Mouse (Mus musculus): ENCODE results near the gene Cyp27a1.
A peak's percentile ranks its signal among the peaks of the same experiment; 100 is the strongest.

Gene Cyp27a1

GRCm38 (mm10) chr1:74713099-74713858 is at the start of gene Cyp27a1:
Gene Cyp27a1 (plus strand): TSS chr1:74713574.
- peak; percentile 19 to 38 for DNase-seq

DNA sequence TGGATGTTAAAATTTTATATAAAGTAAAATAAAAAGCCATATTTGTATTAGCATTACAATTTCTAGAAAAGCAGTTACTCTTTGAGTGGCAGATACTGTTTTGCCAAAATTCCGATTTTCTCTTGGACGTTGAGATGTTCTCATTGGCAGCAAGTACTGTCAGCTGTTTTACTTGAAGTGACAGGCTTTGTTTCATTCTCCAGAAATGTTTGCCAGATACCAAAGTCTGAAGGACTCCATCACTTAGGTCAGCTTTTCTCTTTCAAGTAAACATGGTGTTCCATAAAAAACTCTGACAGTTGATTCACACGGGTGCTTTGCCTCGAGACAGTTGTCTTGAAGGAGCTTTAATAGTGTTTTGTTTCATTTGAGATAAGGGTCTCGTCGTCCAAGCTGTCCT is 48.2 kb upstream of the Cyp27a1 start:
- DNase-seq = no peak

GRCm38 (mm10) chr1:74668371-74668770 is 45.0 kb upstream of the Cyp27a1 start:
- DNase-seq = no peak

DNA sequence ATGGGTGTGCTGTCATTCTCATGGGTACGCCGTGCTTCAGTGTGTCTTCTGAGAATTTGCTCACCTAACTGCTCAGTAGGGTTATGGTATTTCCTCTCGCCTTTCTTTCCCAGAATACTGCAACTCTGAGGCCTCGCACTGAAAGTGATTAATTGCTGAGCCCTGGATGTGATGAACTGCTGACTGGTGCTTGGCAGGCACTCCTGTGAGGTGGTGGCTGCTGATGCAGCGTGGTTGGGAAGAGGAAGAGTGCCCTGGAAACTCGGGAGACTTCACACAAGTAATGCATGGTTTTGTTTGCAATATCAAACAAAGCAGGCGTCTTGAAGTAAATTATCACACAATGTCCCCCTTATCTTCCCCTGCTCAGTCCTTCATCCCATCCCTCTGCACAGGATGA is 40.6 kb upstream of the Cyp27a1 start:
- DNase-seq = no peak

DNA sequence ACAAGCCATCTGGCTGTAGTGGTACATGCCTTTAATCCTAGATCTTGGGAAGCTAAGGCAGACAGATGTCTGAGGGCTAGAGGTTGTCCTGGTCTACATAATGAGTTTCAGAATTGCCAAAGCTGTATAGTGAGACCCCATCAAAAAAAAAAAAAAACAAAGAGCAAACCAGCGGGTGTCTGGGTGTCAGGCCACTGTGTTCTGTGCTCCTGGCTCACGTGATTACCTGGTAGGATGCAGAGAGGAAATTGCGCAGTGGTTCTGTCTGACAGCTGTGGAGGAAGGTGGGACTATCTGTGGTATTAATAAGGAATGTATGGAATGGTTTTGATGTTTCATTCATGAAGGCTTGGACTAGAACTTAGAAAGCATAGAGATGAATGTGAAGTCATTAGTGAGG is 36.5 kb upstream of the Cyp27a1 start:
- DNase-seq = no peak

DNA sequence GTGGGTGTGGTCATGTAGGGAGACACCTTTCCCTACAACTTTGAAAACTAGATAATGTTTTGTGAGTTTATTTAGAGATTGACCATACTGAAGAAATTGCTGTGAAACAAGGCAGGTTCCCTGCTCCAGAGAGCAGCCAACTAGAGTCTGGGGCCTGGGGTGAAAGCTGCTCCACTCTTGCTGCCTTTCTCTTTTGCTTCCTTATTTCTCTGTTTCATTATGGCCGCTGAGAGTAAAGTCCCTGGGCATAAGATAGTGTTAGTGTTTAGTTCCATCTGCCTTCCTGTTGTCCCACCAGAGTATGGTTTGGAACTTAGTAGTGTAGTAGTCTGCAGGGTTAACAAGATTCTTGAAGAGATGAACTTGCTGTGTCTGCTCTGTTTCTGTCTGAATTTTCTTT is 35.5 kb upstream of the Cyp27a1 start:
- no peak for DNase-seq

DNA sequence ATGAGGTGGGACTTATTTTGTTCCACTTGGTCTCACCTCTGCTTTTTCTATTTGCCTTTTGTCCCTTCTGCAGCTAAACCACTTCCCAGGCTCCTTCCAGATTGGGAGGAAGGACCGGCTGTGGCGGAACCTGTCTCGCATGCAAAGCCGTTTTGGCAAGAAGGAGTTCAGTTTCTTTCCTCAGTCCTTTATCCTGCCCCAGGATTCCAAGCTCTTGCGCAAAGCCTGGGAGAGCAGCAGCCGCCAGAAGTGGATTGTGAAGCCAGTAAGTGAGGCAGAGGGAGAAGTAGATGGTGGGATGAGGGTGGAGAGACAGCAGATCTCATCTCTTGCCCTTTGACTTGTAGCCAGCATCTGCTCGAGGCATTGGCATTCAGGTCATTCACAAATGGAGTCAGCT is 26.2 kb upstream of the Cyp27a1 start:
- no peak for DNase-seq

- DNase-seq = no peak
These were observed 19.3 kb upstream of the Cyp27a1 start for GRCm38 (mm10) chr1:74693891-74694583.

DNA sequence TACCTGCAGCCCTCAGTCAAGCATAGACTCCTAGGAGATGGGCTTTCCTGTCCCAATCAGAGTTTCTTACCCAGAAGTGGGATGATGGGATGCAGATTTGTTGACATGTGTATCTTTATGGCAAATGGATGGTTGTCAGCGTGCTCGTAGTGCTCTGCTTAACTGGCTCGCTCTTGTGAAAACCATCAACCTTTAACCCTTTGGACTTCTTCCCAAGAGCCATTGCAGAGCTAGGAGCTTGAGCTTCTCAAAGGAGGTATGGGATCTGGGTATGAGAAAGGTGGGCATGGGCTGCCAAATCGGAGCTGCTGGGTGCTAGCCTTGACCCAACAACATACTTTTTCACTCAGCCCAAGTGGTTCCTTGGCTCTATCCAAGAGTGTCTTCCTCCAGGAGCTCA is 17.5 kb upstream of the Cyp27a1 start:
- no peak for DNase-seq

GRCm38 (mm10) chr1:74697416-74697815 is 16.0 kb upstream of the Cyp27a1 start:
- DNase-seq = no peak

DNA sequence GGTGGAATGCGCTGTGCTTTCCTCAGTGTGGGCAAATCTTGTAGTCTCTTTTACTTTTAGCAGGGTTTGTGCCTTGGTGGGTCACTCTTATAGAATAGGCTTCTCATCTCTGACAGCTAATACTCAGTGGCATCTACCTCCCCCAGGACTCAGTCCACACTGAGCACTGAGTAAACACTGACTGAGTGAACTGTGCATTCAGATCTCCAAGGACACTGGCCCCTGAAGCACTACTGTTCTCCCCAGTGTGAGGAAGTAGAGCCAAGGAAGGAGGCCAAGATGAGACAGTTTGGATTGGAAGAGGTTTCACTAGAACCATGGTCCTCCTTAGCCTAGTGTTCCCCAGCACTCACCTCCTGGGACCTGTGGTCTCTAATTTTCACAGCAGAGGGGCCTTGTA is 15.0 kb upstream of the Cyp27a1 start:
- DNase-seq = no peak

DNA sequence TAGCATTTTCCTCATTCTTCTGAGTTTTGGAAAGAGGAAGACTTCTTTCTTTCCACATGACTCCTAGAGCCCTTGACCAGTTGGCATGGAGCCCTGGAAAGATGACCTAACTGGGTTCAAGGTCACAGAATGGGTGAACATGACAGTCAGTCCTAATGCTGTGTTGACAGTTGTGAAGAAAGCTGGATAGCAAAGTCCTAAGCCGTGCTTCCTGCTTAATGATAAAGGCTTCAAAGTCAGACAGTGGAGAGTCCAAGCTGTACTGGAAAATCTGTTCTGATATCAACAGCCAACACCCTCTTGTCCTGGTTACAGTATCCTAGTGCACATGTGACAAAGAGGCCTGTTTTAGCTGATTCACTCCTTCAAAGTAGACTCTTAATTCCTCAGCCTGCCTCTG is 14.6 kb upstream of the Cyp27a1 start:
- no peak for DNase-seq

GRCm38 (mm10) chr1:74702142-74702553 is 11.2 kb upstream of the Cyp27a1 start:
- DNase-seq = no peak

GRCm38 (mm10) chr1:74704156-74704555 is 9.2 kb upstream of the Cyp27a1 start:
- no peak for DNase-seq

- DNase-seq = no peak
These were observed 8.4 kb upstream of the Cyp27a1 start for GRCm38 (mm10) chr1:74705016-74705415.

GRCm38 (mm10) chr1:74709566-74709965 is 3.8 kb upstream of the Cyp27a1 start:
- no peak for DNase-seq

GRCm38 (mm10) chr1:74712046-74712445 is 1.3 kb upstream of the Cyp27a1 start:
- no peak for DNase-seq

- no peak for DNase-seq
These were observed 794 bp upstream of the Cyp27a1 start for GRCm38 (mm10) chr1:74712461-74713098.

DNA sequence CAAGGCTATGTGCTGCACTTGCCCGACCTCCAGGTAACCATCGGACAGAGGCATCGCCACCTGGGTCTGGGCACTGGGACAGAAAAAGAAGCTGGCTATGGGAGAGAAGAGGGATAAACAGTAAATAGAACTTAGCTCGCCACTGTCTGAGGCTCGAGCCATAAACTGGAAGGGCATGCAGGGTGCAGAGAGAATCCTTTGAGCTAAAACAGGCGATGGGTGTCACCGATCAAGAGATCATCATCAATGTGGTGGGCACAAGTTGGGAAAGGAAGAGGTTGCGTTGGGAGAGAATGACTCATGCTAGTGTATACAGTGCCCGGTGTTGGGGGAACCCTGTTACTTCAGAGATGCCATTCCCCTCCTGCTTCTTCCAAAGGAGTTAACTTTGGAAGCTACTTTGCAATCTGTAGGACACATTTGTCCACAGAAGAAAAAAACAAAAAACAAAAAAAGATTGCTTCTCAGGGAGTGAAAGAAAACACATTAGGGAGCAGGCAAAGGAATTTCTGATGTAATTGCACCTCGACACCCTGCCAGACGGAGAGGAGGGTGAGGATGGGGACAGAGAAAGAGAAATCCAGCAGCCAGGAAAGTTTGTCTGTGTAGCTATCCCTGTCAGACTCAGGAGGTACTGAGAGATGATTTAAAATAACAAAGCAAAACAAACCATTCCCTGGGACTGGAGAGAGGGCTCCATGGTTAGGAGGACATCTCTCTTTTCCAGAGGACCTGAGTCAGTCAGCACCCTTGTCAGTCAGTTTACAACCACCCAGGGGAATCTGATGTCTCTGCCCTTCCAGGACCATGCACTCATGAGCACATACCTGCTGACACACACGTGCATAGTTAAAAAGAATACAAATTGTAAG is 721 bp downstream of the Cyp27a1 start:
- peak in 1 of 2 experiments; percentile 12 for DNase-seq

DNA sequence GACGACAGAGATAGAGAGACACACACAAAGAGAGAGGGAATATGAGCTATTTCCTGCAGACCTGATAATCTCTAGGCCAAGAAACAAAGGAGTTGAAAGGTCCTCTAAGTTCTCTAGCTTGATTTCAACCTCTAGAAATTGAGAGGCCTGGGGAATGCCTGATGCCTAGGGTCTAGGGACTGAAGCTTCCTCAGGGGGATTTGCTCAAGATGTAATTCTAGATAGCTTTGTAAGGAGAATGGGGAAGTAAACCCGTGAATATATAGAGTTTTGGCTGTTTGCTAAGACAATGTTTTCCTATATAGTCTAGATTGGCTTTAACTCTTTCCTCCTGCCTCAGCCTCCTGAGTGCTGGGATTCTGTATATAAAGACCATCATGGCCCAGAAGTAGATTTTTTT is 1.6 kb downstream of the Cyp27a1 start:
- no peak for DNase-seq

GRCm38 (mm10) chr1:74715468-74715867 is 2.1 kb downstream of the Cyp27a1 start:
- DNase-seq = no peak

GRCm38 (mm10) chr1:74715886-74716285 is 2.5 kb downstream of the Cyp27a1 start:
- no peak for DNase-seq

- DNase-seq = no peak
These were observed 4.7 kb downstream of the Cyp27a1 start for GRCm38 (mm10) chr1:74718113-74718512.
